In genomic region chr17:84095829-84096228, GRCm38 (mm10) we compare ENCODE assay signal across 7 mouse cellular contexts.
DNase-seq lines count a peak whose midpoint lies in the region; ATAC-seq and TF ChIP-seq lines count a peak whose summit lies in the region.

No protein-coding gene starts in this region.

- no peak overlapping the region for H3K9ac ChIP-seq in forebrain, embryonic 15.5 days (replicated peaks)
- no peak overlapping the region for H3K9ac ChIP-seq in limb, embryonic 15.5 days
- peak overlapping the region; percentile 52; the same call in 1 of the 2 replicates for H3K9ac ChIP-seq in stomach, embryonic 16.5 days (ENCODE audit: low read length)

- H3K4me2 ChIP-seq in forebrain, embryonic 15.5 days (replicated peaks) = peak overlapping the region; percentile 73; the same call in 1 of the 2 replicates
- H3K4me2 ChIP-seq in limb, embryonic 15.5 days = peak overlapping the region; percentile 70; the same call in 1 of the 2 replicates
- peak overlapping the region; percentile 82 for H3K4me2 ChIP-seq in stomach, embryonic 16.5 days (ENCODE audit: low read depth, low read length)

- peaks cover 6% of the 10 kb centered on the region; the same call in 1 of the 2 replicates for H3K4me1 ChIP-seq in spleen, adult 2 months (ENCODE audit: control insufficient read depth, insufficient read depth, insufficient read length)
- peaks cover 30% of the 10 kb centered on the region for H3K4me1 ChIP-seq in forebrain, embryonic 15.5 days
- peaks cover 38% of the 10 kb centered on the region for H3K4me1 ChIP-seq in limb, embryonic 15.5 days
- H3K4me1 ChIP-seq in stomach, embryonic 16.5 days (ENCODE audit: control insufficient read depth, insufficient read depth, low read length) = peaks cover 25% of the 10 kb centered on the region

- 79% methylated on average over 4 of the region's 4 CpGs for WGBS in spleen, adult 2 months
- 12% methylated on average over 4 of the region's 4 CpGs for WGBS in forebrain, embryonic 15.5 days
- WGBS in limb, embryonic 15.5 days = 49% methylated on average over 4 of the region's 4 CpGs
- WGBS in stomach, embryonic 16.5 days = 54% methylated on average over 4 of the region's 4 CpGs

- H3K9me3 ChIP-seq in forebrain, embryonic 15.5 days = no peaks in the 10 kb centered on the region
- H3K9me3 ChIP-seq in limb, embryonic 15.5 days = no peaks in the 10 kb centered on the region
- H3K9me3 ChIP-seq in stomach, embryonic 16.5 days (replicated peaks; ENCODE audit: control insufficient read depth, low read length) = no peaks in the 10 kb centered on the region

- peaks cover 9% of the 10 kb centered on the region for H3K27me3 ChIP-seq in spleen, adult 2 months (ENCODE audit: control insufficient read depth, insufficient read depth, low read length)
- H3K27me3 ChIP-seq in forebrain, embryonic 15.5 days = no peaks in the 10 kb centered on the region
- H3K27me3 ChIP-seq in limb, embryonic 15.5 days = no peaks in the 10 kb centered on the region
- no peaks in the 10 kb centered on the region for H3K27me3 ChIP-seq in stomach, embryonic 16.5 days (ENCODE audit: control insufficient read depth, insufficient read depth, low read length)

- TF ChIP-seq POLR2A in spleen, adult 2 months (IDR thresholded peaks at IDR 0.05; ENCODE audit: low read depth, low read length) = no peak

- DNase-seq in spleen, adult 2 months (ENCODE audit: low read depth in 1 of 2, low spot score in 2 of 2) = no peak
- no peak for DNase-seq in spleen, postnatal 10 days (ENCODE audit: low spot score in 2 of 2)
- DNase-seq in right cerebral cortex, postnatal 36 days (ENCODE audit: low spot score in 2 of 2) = no peak

- no peak overlapping the region for H3K4me3 ChIP-seq in spleen, adult 2 months (ENCODE audit: extremely low read depth, insufficient read depth, insufficient read length)
- no peak overlapping the region for H3K4me3 ChIP-seq in forebrain, embryonic 15.5 days
- no peak overlapping the region for H3K4me3 ChIP-seq in limb, embryonic 15.5 days
- H3K4me3 ChIP-seq in stomach, embryonic 16.5 days (replicated peaks; ENCODE audit: low read length) = no peak overlapping the region

- H3K27ac ChIP-seq in spleen, adult 2 months (ENCODE audit: insufficient read depth, low read length) = peak overlapping the region; percentile 21; the same call in 1 of the 2 replicates
- H3K27ac ChIP-seq in forebrain, embryonic 15.5 days (replicated peaks) = peak overlapping the region; percentile 84
- H3K27ac ChIP-seq in limb, embryonic 15.5 days = 0 out of 2 replicates have a peak overlapping the region, but pooled peaks have one; percentile 8
- peak overlapping the region; percentile 46 for H3K27ac ChIP-seq in stomach, embryonic 16.5 days (ENCODE audit: low read length)

- H3K36me3 ChIP-seq in spleen, adult 2 months (ENCODE audit: control insufficient read depth, insufficient read depth, low read length) = no peaks in the 10 kb centered on the region
- H3K36me3 ChIP-seq in forebrain, embryonic 15.5 days = no peaks in the 10 kb centered on the region
- no peaks in the 10 kb centered on the region for H3K36me3 ChIP-seq in limb, embryonic 15.5 days
- H3K36me3 ChIP-seq in stomach, embryonic 16.5 days (ENCODE audit: control insufficient read depth, insufficient read depth, low read length) = no peaks in the 10 kb centered on the region

- no peak for TF ChIP-seq CTCF in spleen, adult 2 months (IDR thresholded peaks at IDR 0.05; ENCODE audit: extremely low read depth, insufficient read depth, insufficient read length, insufficient replicate concordance)

- peak; percentile 14; the same call in 1 of the 2 replicates for ATAC-seq in forebrain, embryonic 15.5 days (replicated peaks)
- ATAC-seq in limb, embryonic 15.5 days (ENCODE audit: insufficient number of reproducible peaks, low FRiP score, low TSS enrichment, low read depth) = no peak
- ATAC-seq in stomach, embryonic 16.5 days (ENCODE audit: insufficient read depth, low FRiP score) = no peak
- ATAC-seq in cerebellum, adult (ENCODE audit: insufficient number of reproducible peaks, low FRiP score, low TSS enrichment) = no peak

Comparison
In these comparisons a context has a peak if more than half of its experiments do, and no peak if none do; other contexts are left out.
1. H3K27ac ChIP-seq: peak in every context shown above with its lines; median percentile 84 in forebrain, embryonic 15.5 days; 46 in stomach, embryonic 16.5 days; 21 in spleen, adult 2 months; 8 in limb, embryonic 15.5 days.